Mouse (Mus musculus): ENCODE data around the gene Ndufb4.

Gene Ndufb4

GRCm38 (mm10) chr16:37635095-37635494 is 19.2 kb downstream of the Ndufb4 start:
- DNase-seq (ENCODE audit: low spot score): no peak

- no peak for DNase-seq (ENCODE audit: low spot score)
Observed at GRCm38 (mm10) chr16:37634578-37634977, 19.7 kb downstream of the Ndufb4 start.

GRCm38 (mm10) chr16:37629011-37629410 is 25.2 kb downstream of the Ndufb4 start:
- no peak for DNase-seq (ENCODE audit: low spot score)

GRCm38 (mm10) chr16:37628336-37628735 is 25.9 kb downstream of the Ndufb4 start:
- no peak for DNase-seq (ENCODE audit: low spot score)

- DNase-seq (ENCODE audit: low spot score): no peak
Observed at GRCm38 (mm10) chr16:37626388-37626949, 27.8 kb downstream of the Ndufb4 start.

- no peak for DNase-seq (ENCODE audit: low spot score)
Observed at GRCm38 (mm10) chr16:37622919-37623318, 31.3 kb downstream of the Ndufb4 start.

- DNase-seq (ENCODE audit: low spot score): no peak
Observed at GRCm38 (mm10) chr16:37622403-37622802, 31.9 kb downstream of the Ndufb4 start.

GRCm38 (mm10) chr16:37617695-37618094 is 36.6 kb downstream of the Ndufb4 start:
- no peak for DNase-seq (ENCODE audit: low spot score)

GRCm38 (mm10) chr16:37616104-37616503 is 38.1 kb downstream of the Ndufb4 start:
- no peak for DNase-seq (ENCODE audit: low spot score)

- no peak for DNase-seq (ENCODE audit: low spot score)
Observed at GRCm38 (mm10) chr16:37615429-37615828, 38.8 kb downstream of the Ndufb4 start.

GRCm38 (mm10) chr16:37614540-37614939 is 39.7 kb downstream of the Ndufb4 start:
- no peak for DNase-seq (ENCODE audit: low spot score)

- DNase-seq (ENCODE audit: low spot score): no peak
Observed at GRCm38 (mm10) chr16:37612013-37612412, 42.2 kb downstream of the Ndufb4 start.

GRCm38 (mm10) chr16:37611072-37611471 is 43.2 kb downstream of the Ndufb4 start:
- DNase-seq (ENCODE audit: low spot score): no peak

- no peak for DNase-seq (ENCODE audit: low spot score)
Observed at GRCm38 (mm10) chr16:37610333-37610732, 43.9 kb downstream of the Ndufb4 start.

- DNase-seq (ENCODE audit: low spot score): no peak
Observed at GRCm38 (mm10) chr16:37604243-37604642, 50.0 kb downstream of the Ndufb4 start.

- no peak for DNase-seq (ENCODE audit: low spot score)
Observed at GRCm38 (mm10) chr16:37603431-37603830, 50.8 kb downstream of the Ndufb4 start.

- no peak for DNase-seq (ENCODE audit: low spot score)
Observed at GRCm38 (mm10) chr16:37599326-37599725, 54.9 kb downstream of the Ndufb4 start.

- DNase-seq (ENCODE audit: low spot score): no peak
Observed at GRCm38 (mm10) chr16:37598463-37598862, 55.8 kb downstream of the Ndufb4 start.

- no peak for DNase-seq (ENCODE audit: low spot score)
Observed at GRCm38 (mm10) chr16:37597412-37597811, 56.8 kb downstream of the Ndufb4 start.

All from urinary bladder, postnatal 25 days (tissue).